Mouse (Mus musculus) lung, embryonic 14.5 days (tissue): ENCODE measurements around the gene Rpl10l. TPM values are rescaled to one million over a fixed set of nuclear protein-coding genes. Genes with fewer than 3 reads are reported as not detected.

Source experiments
- ATAC-seq: fragments of 200-750 bp; cut with Nextera tagmentation; 2 replicates; pipeline ENCODE4 v1.8.0; 2017; ENCODE audit warnings: mild to moderate bottlenecking, moderate TSS enrichment, moderate library complexity; ENCODE audit not compliant: insufficient read depth
- DNase-seq: peaks from one replicate; pipeline ENCODE4 v3.0.0-alpha.2; 2015
- H3K27ac ChIP-seq: fragments of 300-500 bp; sonication (generic); 2 replicates; pipeline ENCODE4 v1.5.1; 2014; ENCODE audit warnings: low read depth, mild to moderate bottlenecking, moderate library complexity
- H3K27me3 ChIP-seq: fragments of 300-500 bp; sonication (generic); 2 replicates; pipeline ENCODE4 v1.6.1; 2014; ENCODE audit warnings: low read length, control low read depth; ENCODE audit not compliant: insufficient read depth
- H3K36me3 ChIP-seq: fragments of 300-500 bp; sonication (generic); 2 replicates; pipeline ENCODE4 v1.6.1; 2014; ENCODE audit warnings: control low read depth; ENCODE audit not compliant: insufficient read depth
- H3K4me1 ChIP-seq: fragments of 300-500 bp; sonication (generic); 2 replicates; pipeline ENCODE4 v1.6.1; 2014; ENCODE audit warnings: antibody characterized with exemption, control low read depth; ENCODE audit not compliant: insufficient read depth
- H3K4me2 ChIP-seq: fragments of 300-500 bp; sonication (generic); 2 replicates; pipeline ENCODE4 v1.6.1; 2014; ENCODE audit warnings: mild to moderate bottlenecking
- H3K4me3 ChIP-seq: fragments of 300-500 bp; sonication (generic); 2 replicates; pipeline ENCODE4 v1.5.1; 2014; ENCODE audit warnings: low read depth, low read length
- H3K9ac ChIP-seq: fragments of 300-500 bp; sonication (generic); 2 replicates; pipeline ENCODE4 v1.6.1; 2014
- H3K9me3 ChIP-seq: fragments of 300-500 bp; sonication (generic); 2 replicates; pipeline ENCODE4 v1.6.1; 2016; ENCODE audit warnings: low read depth, low read length, control low read depth
- CTCF ChIP-seq: IDR thresholded peaks from 2 replicates; pipeline ENCODE4 v1.5.1; 2016; ENCODE audit warnings: antibody characterized with exemption, low read depth
- WGBS: fragments of 180-500 bp; shearing (Covaris S2); extraction: QIAGEN DNeasy Blood & Tissue Kit; methylation state at CpG from one replicate; pipeline ENCODE4 v1.1.7; 2014; 5-methylcytosine and 5-hydroxymethylcytosine counted together
- polyA plus RNA-seq: library from polyadenylated mRNA; unstranded; fragments of >200 nt; fragmentation: Nextera tagmentation; extraction: Ambion mirVana; gene quantifications from 2 replicates; pipeline ENCODE4 v1.2.1, GENCODE M21; 2014

Gene Rpl10l
- polyA plus RNA-seq, result not detected in 2 replicates

DNA sequence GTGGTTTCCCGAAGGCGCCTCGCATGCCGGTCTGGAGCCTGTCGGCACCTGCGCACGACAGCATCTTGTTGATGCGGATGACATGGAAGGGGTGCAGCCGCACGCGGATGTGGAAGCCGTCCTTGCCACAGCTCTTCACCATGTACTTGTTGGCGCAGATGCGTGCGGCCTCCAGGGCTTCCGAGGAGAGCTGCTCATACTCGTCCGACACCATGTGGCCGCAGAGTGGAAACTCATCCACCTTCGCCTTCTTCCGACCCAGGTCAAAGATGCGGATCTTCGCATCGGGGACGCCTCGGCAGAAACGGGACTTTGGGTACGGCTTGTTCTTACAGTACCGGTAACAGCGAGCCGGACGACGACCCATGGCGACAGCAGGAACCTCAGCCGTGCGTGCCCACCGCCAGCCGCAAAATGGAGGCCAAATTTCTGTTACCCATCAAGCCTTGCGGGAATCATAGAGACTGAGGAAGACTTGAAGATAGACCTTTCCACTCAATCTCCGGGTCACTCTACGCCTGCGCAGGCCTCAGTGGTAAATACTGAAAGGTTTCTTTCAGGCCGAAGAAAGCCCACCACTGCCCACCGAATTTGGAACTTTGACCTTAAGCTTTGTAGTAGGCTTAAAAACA, at the start of gene Rpl10l:
Rpl10l (minus strand) TSS at position 411 of the 632 bp plus-strand sequence.
- ATAC-seq (no peak), DNase-seq (no peak)
- no peak for TF ChIP-seq CTCF
- Histone ChIP-seq H3K36me3 (no peaks in the 10 kb centered on the region), H3K9ac (no peak within 1 kb of the TSS), H3K9me3 (peaks cover 4% of the 10 kb centered on the region; the same call in 1 of the 2 replicates), H3K4me2 (no peak within 1 kb of the TSS), H3K27ac (no peak within 1 kb of the TSS), H3K4me3 (no peak within 1 kb of the TSS), H3K27me3 (no peaks in the 10 kb centered on the region), H3K4me1 (no peaks in the 10 kb centered on the region)
- WGBS, result 96% methylated on average over 44 of the region's 44 CpGs

DNA sequence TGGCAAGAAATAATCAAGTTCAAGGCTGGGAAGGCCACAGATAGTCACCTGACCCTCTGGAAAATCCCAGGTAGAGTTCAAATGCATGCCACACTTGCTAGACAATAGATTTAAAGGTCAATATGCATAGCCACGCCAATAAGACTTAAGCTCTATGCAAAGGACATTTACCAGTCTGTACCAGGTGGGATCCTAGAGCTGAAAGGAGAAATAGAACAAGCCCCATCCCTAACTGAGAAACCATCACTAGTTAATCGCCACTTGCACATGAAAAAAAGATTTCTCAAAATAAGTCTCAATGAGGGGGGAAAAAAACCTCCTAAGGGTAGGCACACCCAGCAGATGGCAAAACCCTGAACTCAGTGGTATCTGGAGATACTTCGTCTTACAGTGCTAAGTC, 8.3 kb downstream of the Rpl10l start:
- no peaks in the 10 kb centered on the region for H3K4me1 ChIP-seq
- ATAC-seq (no peak), DNase-seq (no peak)
- WGBS, result 80% methylated on average over 3 of the region's 3 CpGs
- H3K36me3 ChIP-seq, result no peaks in the 10 kb centered on the region
- no peak for TF ChIP-seq CTCF
- H3K4me2 ChIP-seq, result no peak overlapping the region
- H3K4me3 ChIP-seq, result no peak overlapping the region
- no peaks in the 10 kb centered on the region for H3K27me3 ChIP-seq
- no peaks in the 10 kb centered on the region for H3K9me3 ChIP-seq
- no peak overlapping the region for H3K9ac ChIP-seq
- no peak overlapping the region for H3K27ac ChIP-seq

DNA sequence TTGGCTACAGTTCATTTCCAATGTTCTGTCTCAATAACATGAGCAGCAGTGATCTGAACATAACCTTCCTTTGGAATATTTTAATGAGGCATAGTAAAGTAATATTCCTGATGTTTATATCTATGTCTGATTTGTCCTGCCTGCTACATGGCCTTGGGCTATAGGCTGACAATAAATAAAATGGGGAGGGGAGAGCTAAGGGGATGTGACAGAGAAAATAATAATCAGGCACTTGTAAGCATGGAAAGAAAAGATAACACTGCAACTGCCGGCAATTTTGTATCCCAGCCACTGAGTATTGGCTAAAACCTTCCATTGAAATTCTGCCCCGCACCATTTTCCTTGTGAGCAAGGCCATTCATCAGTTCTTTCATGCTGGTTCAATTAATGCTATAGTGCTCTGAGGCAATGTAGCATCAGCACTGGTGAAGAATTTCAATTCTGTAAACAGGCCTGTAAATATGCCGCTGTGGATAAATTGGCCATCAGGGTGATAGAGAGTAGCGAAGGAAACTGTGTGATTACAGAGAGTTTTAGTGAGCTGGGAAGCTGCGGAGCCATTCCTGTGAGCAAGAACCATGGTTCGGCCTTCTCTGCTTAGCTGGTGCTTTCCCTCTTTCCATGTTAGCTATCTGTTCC, 38.6 kb downstream of the Rpl10l start:
- H3K4me1 ChIP-seq, result no peaks in the 10 kb centered on the region
- no peaks in the 10 kb centered on the region for H3K27me3 ChIP-seq
- H3K9me3 ChIP-seq, result no peaks in the 10 kb centered on the region
- H3K36me3 ChIP-seq, result no peaks in the 10 kb centered on the region
- DNase-seq, result no peak
- no peak for ATAC-seq
- no peak overlapping the region for H3K4me3 ChIP-seq
- 83% methylated on average over 6 of the region's 6 CpGs for WGBS
- H3K9ac ChIP-seq, result no peak overlapping the region
- TF ChIP-seq CTCF, result no peak
- H3K27ac ChIP-seq, result no peak overlapping the region
- no peak overlapping the region for H3K4me2 ChIP-seq

DNA sequence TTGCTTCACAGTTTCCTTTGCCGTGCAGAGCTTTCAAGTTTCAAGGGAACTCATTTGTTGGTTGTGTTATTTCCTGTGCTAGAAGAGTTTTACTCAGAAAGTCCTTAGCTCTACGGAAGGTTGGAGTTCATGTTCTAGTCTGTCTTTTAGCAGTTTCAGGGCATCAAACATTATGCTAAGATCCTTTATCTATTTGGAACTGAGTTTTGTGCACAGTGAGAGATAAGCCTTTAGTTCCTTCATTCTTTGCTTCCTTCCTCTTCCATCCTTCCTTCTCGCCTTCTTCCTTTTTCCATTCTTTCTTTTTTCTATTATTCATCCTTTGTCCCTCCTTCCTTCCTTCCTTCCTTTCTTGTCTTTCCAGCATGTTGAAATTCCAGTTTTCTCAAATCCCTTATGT, 50.0 kb downstream of the Rpl10l start:
- WGBS, result 60% methylated on average over 3 of the region's 3 CpGs
- Histone ChIP-seq H3K4me2 (no peak overlapping the region), H3K9ac (no peak overlapping the region), H3K27ac (no peak overlapping the region), H3K4me3 (no peak overlapping the region), H3K9me3 (no peaks in the 10 kb centered on the region), H3K27me3 (no peaks in the 10 kb centered on the region), H3K4me1 (no peaks in the 10 kb centered on the region), H3K36me3 (no peaks in the 10 kb centered on the region)
- DNase-seq (no peak), ATAC-seq (no peak)
- no peak for TF ChIP-seq CTCF
